Mouse (Mus musculus) urinary bladder, postnatal 36 days (tissue): Measurements from ENCODE around the gene Hbq1b.
"Not testable (repeated sequence)": the region's sequence is repeated elsewhere in the genome, so short reads cannot be mapped to it uniquely, and the experiment has no call there.

Source experiments
- DNase-seq, 2 experiments: peaks; one replicate each; pipeline ENCODE4 v3.0.0; 2022; ENCODE audit warnings: low spot score in 2 of 2, mixed read lengths in 1 of 2

Hbq1b gene

GRCm38 (mm10) chr11:32267188-32267884 lies 19.4 kb upstream of the Hbq1b start, which contains the start of gene Nprl3:
Nprl3 (minus strand) TSS chr11:32267707.
- peak; percentile 92 to 97 for DNase-seq

- DNase-seq, result no peak
These were observed 18.8 kb upstream of the Hbq1b start for GRCm38 (mm10) chr11:32267964-32268363.

- no peak for DNase-seq
These were observed 17.8 kb upstream of the Hbq1b start for GRCm38 (mm10) chr11:32268952-32269351.

- no peak for DNase-seq
These were observed 15.6 kb upstream of the Hbq1b start for GRCm38 (mm10) chr11:32271178-32271577.

DNA sequence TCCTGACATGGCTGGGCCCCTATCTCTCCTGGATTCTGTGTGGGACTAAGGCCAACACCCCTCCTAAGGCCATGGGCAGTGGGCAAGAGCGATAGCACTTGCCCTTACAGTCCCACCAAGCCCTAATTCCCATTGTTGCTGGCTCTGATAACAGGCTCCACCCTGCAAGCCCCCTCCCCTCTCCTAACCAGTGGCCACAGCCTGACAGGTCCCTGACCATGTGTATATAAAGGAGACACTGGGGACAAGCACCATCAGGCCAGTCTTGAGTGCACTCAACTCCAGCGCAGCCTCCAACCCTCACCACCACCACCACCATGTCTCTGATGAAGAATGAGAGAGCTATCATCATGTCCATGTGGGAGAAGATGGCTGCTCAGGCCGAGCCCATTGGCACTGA lies 10.4 kb upstream of the Hbq1b start, which contains the start of gene Hba-x:
Gene Hba-x, plus strand, starts transcription at position 54 of the 400 bp plus-strand sequence.
- no peak for DNase-seq

DNA sequence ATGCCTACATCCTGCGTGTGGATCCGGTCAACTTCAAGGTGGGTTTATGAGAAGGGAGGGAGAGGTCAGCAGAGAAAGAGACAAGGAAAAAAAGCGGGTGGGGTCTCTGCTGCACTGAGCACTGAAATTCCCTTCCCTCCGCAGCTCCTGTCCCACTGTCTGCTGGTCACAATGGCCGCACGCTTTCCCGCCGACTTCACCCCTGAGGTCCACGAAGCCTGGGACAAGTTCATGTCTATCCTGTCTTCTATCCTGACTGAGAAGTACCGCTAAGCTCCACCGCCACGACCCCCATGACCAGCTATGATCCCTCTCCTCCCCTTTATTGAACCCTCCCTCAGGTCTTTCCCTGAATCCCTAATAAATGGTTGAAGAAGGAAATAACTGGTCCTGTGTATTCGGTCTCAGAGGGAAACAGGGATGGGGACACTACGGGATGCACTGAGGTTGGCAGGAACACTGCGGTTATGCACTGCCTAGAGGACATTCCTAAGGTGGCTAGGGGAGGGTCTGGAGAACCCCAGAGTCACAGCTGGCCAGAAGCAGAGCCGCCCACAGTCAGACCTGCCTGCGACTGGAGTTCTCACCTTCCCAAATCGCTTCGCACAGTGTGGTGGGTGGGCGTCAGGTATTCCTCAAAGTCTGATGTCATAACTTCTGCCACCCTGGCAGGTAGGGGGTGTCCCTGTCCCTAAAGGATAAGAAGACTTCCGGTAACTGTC lies 8.9 kb upstream of the Hbq1b start:
- DNase-seq, result no peak

GRCm38 (mm10) chr11:32278458-32278957 lies 8.3 kb upstream of the Hbq1b start:
- no peak for DNase-seq

DNA sequence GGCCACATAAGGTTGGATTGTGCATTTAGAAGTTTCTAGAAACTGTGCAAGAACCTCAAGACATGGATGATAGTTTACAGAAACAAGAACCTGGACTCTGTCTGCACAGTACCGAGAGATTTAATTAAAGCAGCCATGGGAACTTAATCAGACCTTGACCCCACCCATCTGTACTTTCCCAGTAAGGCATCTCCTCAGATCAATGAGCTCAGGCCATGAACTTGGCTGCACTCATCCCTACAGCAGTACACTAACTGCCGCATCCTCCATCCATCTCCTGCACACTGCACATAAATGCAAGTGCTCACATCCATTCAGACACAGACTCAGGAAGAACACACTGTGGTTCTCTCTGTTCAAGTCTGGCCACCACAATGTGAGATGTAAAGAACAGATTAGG lies 6.1 kb upstream of the Hbq1b start:
- no peak for DNase-seq

- DNase-seq, result no peak
These were observed 5.2 kb upstream of the Hbq1b start for GRCm38 (mm10) chr11:32281416-32282144.

- DNase-seq, result not testable (repeated sequence)
These were observed 3.5 kb upstream of the Hbq1b start, which contains the start of gene Hba-a1 for GRCm38 (mm10) chr11:32283091-32283777. Hba-a1 (plus strand) TSS chr11:32283511.

DNA sequence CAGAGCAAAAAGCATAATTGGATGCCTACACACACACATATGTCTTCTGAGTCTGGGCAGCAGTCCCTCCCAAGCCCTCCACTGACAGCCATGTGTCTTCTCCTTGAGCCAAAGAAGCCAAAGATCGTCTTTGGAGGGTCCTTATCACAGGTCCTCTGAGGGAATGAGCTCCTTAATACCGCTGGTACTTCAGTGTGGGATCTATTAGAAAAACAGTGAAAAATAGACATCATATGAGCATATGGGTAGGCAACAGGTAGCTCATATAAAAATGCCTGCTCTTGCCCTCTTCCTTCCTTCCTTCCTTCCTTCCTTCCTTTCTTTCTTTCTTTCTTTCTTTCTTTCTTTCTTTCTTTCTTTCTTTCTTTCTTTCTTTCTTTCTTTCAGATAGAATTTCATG lies 2.2 kb upstream of the Hbq1b start:
- not testable (repeated sequence) for DNase-seq

DNA sequence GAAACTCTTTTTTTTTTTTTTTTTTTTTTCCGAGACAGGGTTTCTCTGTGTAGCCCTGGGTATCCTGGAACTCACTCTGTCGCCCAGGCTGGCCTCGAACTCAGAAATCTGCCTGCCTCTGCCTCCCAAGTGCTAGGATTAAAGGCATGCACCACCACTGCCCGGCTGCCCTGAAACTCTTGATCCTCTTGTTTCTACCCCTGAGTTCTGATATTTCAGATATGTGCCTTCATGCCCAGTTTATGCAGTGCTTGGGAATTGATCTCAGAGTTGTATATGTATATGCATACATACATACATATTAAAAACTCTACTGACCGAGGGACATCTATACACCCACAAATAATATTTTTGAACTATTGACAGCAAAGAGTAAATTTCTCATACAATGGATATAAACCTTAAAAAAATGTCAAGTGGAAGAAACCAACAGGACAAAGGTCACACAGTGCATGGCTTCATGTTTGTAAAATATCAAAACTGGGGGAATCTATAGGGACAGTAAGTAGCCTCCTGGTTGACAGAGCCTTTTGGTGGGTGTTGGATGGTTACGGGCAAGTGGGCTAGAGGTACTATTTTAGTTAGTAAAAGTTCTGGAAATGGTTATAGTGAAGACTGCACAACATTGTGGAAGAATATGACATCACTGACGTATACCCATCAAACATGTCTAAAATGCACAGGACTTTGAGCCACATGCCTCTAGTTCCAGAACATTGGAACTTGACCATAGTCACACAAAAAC lies 1.6 kb upstream of the Hbq1b start:
- DNase-seq, result no peak

DNA sequence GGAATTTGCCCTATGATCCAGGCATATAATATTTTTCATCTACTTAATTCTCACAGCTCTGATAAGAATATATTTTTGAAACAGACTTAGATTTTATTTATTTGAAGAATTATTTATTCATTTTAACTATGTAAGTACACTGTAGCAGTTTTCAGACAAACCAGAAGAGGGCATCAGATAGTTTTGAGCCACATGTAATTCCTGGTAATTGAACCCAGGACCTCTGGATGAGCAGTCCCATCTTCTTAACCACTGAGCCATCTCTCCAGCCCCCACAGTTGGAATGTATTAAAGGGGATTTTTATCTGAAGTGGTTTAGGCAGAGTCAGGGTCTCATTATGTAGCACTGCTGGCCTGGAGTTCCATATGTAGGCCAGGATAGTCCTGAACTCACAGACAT lies 878 bp upstream of the Hbq1b start:
- not testable (repeated sequence) for DNase-seq

- no peak for DNase-seq
These were observed 694 bp downstream of the Hbq1b start for GRCm38 (mm10) chr11:32287493-32287825.

GRCm38 (mm10) chr11:32292819-32293218 lies 6.1 kb downstream of the Hbq1b start:
- DNase-seq, result not testable (repeated sequence)

DNA sequence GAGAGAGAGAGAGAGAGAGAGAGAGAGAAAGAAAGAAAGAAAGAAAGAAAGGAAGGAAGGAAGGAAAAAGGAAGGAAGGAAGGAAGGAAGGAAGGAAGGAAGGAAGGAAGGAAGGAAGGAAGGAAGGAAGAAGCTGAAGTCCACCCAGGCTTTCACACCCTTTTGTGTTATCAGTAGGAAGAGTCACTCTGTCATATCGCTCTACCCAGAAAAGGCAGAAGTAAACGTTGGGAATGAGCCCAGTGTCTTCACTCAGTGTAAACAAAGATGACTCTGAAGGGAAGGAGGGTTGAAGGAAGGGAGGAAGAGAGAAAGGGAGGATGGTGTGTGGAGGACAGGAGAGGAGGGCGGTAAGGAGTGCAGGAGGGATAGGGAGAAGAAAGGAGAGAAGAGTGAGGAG lies 6.7 kb downstream of the Hbq1b start:
- DNase-seq, result not testable (repeated sequence)

DNA sequence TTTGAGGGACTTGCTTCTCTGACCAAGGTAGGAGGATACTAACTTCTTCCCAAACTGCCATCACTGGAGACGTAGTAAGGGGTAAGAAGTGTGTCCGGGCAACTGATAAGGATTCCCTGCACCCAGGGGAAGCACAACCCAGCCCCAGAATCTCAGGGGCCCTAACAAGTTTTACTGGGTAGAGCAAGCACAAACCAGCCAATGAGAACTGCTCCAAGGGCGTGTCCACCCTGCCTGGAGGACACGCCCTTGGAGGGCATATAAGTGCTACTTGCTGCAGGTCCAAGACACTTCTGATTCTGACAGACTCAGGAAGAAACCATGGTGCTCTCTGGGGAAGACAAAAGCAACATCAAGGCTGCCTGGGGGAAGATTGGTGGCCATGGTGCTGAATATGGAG lies 9.4 kb downstream of the Hbq1b start, which contains the start of gene Hba-a2:
Gene Hba-a2, plus strand, starts transcription at position 287 of the 400 bp plus-strand sequence.
- DNase-seq, result not testable (repeated sequence)

DNA sequence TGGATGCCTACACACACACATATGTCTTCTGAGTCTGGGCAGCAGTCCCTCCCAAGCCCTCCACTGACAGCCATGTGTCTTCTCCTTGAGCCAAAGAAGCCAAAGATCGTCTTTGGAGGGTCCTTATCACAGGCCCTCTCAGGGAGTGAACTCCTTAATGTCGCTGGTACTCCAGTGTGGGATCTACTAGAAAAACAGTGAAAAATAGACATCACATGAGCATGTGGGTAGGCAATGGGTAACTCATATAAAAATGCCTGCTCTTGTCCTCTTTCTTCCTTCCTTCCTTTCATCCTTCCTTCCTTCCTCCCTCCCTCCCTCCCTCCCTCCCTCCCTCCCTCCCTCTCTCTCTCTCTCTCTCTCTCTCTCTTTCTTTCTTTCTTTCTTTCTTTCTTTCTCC lies 10.7 kb downstream of the Hbq1b start:
- DNase-seq, result not testable (repeated sequence)

DNA sequence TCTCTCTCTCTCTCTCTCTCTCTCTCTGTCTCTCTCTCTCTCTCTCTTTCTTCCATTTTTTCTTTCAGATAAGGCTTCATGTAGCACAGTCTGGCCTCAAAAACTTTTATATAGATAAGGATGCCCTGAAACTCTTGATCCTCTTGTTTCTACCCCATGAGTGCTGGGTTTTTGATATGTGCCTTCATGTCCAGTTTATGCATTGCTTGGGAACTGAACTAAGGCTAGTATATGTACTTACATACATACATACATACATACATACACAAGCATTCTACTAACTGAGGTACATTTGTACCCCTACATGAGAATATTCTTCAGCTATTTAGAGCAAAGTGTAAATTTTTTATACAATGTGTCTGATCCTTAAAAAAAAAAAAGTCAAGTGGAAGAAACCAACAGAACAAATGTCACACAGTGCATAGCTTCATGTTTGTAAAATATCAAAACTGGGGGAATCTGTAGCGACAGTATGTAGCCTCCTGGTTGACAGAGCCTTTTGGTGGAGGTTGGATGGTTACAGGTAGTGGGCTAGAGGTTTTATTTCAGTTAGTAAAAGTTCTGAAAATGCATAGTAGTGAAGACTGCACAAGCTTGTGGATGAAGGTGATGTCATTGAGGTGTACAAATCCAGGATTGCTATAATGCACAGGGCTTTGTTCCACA lies 11.2 kb downstream of the Hbq1b start:
- DNase-seq, result no peak

DNA sequence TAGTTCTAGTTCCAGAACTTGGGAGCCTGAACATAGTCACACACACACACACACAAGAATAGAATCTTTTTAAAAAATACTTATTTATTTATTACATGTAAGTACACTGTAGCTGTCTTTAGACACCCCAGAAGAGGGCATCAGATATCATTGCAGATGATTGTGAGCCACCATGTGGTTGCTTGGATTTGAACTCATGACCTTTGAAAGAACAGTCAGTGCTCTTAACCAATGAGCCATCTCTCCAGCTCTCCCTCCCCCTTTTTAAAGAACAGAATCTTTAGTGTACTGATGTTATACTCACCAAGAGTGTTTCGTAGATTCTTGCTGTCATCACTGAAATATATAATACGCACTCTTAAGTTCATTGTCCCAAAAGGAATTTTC lies 11.8 kb downstream of the Hbq1b start:
- no peak for DNase-seq
